Mouse (Mus musculus) kidney, adult 11 months (tissue): Measurements from ENCODE around the gene Dlx1.

Experiments used
- DNase-seq: peaks from one replicate; pipeline ENCODE4 v3.0.0; 2022

Dlx1 gene

DNA sequence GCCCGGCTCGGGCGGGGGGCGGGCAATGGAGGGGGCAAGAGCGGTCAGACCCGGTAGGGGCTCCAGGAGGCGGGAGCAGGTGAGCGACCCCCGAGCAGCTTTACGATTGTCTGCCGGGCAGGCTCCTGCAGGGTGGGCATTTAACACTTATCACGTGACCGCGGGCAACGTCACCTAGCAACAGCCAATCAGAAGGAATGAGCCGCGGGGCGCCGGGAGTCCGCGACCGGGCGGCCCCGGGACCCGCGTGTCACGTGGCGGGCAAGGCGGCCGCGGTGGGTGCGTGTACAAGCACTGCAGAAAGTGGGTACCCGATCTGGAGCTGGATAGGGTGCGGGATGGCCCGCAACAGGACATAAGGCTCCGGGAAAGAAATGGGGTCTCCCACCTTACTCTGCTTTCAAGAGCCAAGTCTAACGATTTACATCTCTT, 18.7 kb downstream of the Dlx1 start, which contains the start of gene Dlx2:
TSS of gene Dlx2 (minus strand) at position 115 of the 432 bp plus-strand sequence.
- DNase-seq = no peak

DNA sequence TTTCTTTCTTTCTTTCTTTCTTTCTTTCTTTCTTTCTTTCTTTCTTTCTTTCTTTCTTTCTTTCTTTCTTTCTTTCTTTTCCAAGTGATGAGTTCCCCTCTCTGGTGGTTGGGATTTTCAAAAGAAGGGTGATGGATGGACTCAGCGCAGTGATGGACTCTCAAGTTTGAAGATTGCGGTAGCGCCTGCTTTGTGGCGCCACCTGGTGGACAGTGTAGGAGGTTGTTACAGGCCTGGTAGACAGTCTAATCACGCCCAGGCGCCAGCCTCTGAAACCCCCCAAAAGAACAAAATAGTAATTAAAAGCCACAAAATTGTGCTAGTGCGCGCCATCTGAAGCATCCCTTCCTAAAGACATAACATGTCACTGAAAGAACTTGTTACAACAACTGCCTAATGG, 19.9 kb downstream of the Dlx1 start:
- peak; percentile 48 for DNase-seq

- DNase-seq = no peak
Observed at GRCm38 (mm10) chr2:71550330-71550729, 22.4 kb downstream of the Dlx1 start.

DNA sequence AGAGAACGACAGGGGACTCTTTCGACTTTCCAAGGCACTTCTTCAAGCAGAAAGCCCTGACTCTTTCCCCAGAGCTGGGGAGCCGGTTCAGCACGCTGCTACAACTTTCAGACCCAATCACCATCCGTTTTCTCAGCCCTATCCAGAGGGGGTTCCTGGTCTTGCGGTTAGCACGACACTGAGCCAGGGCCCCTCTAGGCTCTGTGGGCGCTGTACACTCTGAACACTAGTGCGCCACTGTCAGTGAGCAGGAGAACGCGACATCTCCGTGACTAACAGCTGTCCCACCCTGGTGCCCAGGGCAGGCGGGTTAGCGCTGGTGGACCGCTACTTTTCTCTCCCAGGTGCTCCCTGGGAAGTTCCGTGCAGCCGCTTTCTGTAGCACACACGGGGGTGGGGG, 23.8 kb downstream of the Dlx1 start:
- no peak for DNase-seq

GRCm38 (mm10) chr2:71556071-71556470, 28.2 kb downstream of the Dlx1 start:
- no peak for DNase-seq

DNA sequence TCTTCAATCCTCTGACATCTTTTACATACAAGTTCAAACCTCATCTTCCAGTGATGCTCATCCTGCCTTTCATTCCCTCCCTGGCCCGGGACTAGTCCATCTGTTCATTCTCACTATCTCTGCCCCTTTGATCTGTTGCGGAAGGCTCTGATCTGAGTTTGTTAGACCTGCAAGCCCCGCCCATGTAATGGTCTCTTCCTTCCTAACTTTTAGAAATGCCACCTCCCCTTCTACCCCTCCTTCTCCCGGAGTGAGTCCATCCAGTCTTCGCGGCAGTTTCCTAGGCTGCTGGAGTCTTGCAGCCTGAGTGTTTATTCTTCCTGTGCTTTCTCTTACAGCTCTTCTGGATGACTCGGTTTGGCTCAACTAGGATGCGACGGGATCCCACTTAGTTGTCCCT, 38.6 kb downstream of the Dlx1 start:
- no peak for DNase-seq

GRCm38 (mm10) chr2:71573736-71574135, 45.8 kb downstream of the Dlx1 start:
- no peak for DNase-seq

GRCm38 (mm10) chr2:71577059-71577458, 49.1 kb downstream of the Dlx1 start:
- DNase-seq = no peak

GRCm38 (mm10) chr2:71580632-71581466, 52.9 kb downstream of the Dlx1 start:
- DNase-seq = peak; percentile 24

- no peak for DNase-seq
Observed at GRCm38 (mm10) chr2:71581488-71581887, 53.6 kb downstream of the Dlx1 start.
